Mouse (Mus musculus): ENCODE results near the gene Vps18. TPM values are rescaled to one million over a fixed set of nuclear protein-coding genes. Genes with fewer than 3 reads are reported as not detected.

Gene Vps18
- polyA plus RNA-seq, 1 experiment: 18.2 TPM

GRCm38 (mm10) chr2:119293311-119293710 is 4.8 kb downstream of the Vps18 start:
- TF ChIP-seq POLR2AphosphoS2 (IDR thresholded peaks at IDR 0.05; ENCODE audit: insufficient read length, low read depth) (no peak), MYOD1 (IDR thresholded peaks at IDR 0.05; ENCODE audit: control insufficient read depth in 1 of 3, insufficient read length in 2 of 3, low read depth in 2 of 3) (no peak), REST (IDR thresholded peaks at IDR 0.05; ENCODE audit: insufficient read depth, insufficient read length) (no peak), SRF (IDR thresholded peaks at IDR 0.05; ENCODE audit: control insufficient read depth, insufficient read length, low read depth) (no peak), MYOG (IDR thresholded peaks at IDR 0.05; ENCODE audit: control insufficient read depth in 1 of 3, insufficient read depth in 1 of 3, insufficient read length in 2 of 3, low read depth in 2 of 3) (no peak), TCF12 (IDR thresholded peaks at IDR 0.05; ENCODE audit: insufficient read depth, poor library complexity, severe bottlenecking) (no peak), CEBPB (IDR thresholded peaks at IDR 0.05; ENCODE audit: insufficient read depth, poor library complexity, severe bottlenecking) (no peak), POLR2A (IDR thresholded peaks at IDR 0.05; ENCODE audit: insufficient read length, low read depth) (no peak), TCF3 (IDR thresholded peaks at IDR 0.05; ENCODE audit: insufficient read length, low read depth) (no peak), MAX (IDR thresholded peaks at IDR 0.05; ENCODE audit: low read depth) (no peak), USF1 (IDR thresholded peaks at IDR 0.05; ENCODE audit: low read depth) (no peak), E2F4 (IDR thresholded peaks at IDR 0.05; ENCODE audit: insufficient read depth) (no peak)
- Histone ChIP-seq H3K79me2 (ENCODE audit: control insufficient read depth, insufficient read depth) (peaks cover 26% of the 10 kb centered on the region), H3K36me3 (ENCODE audit: control insufficient read depth, insufficient read depth) (peaks cover 7% of the 10 kb centered on the region), H3K4me3 (no peak overlapping the region), H3K4me2 (ENCODE audit: low read depth) (no peak overlapping the region), H3K27me3 (ENCODE audit: control insufficient read depth, insufficient read depth, insufficient read length) (no peaks in the 10 kb centered on the region), H3ac (ENCODE audit: control insufficient read depth, insufficient read length) (no peak overlapping the region)

- Histone ChIP-seq H3K36me3 (ENCODE audit: control insufficient read depth, insufficient read depth) (peaks cover 7% of the 10 kb centered on the region), H3K4me3 (no peak overlapping the region), H3K27me3 (ENCODE audit: control insufficient read depth, insufficient read depth, insufficient read length) (no peaks in the 10 kb centered on the region), H3K79me2 (ENCODE audit: control insufficient read depth, insufficient read depth) (peaks cover 23% of the 10 kb centered on the region), H3K4me2 (ENCODE audit: low read depth) (no peak overlapping the region), H3ac (ENCODE audit: control insufficient read depth, insufficient read length) (no peak overlapping the region)
- no peak for TF ChIP-seq USF1 (IDR thresholded peaks at IDR 0.05; ENCODE audit: low read depth)
- no peak for TF ChIP-seq SRF (IDR thresholded peaks at IDR 0.05; ENCODE audit: control insufficient read depth, insufficient read length, low read depth)
- TF ChIP-seq POLR2A (IDR thresholded peaks at IDR 0.05; ENCODE audit: insufficient read length, low read depth): no peak
- no peak for TF ChIP-seq MAX (IDR thresholded peaks at IDR 0.05; ENCODE audit: low read depth)
- no peak for TF ChIP-seq REST (IDR thresholded peaks at IDR 0.05; ENCODE audit: insufficient read depth, insufficient read length)
- no peak for TF ChIP-seq TCF12 (IDR thresholded peaks at IDR 0.05; ENCODE audit: insufficient read depth, poor library complexity, severe bottlenecking)
- TF ChIP-seq E2F4 (IDR thresholded peaks at IDR 0.05; ENCODE audit: insufficient read depth): no peak
- no peak for TF ChIP-seq POLR2AphosphoS2 (IDR thresholded peaks at IDR 0.05; ENCODE audit: insufficient read length, low read depth)
- no peak for TF ChIP-seq MYOG (IDR thresholded peaks at IDR 0.05; ENCODE audit: control insufficient read depth in 1 of 3, insufficient read depth in 1 of 3, insufficient read length in 2 of 3, low read depth in 2 of 3)
- no peak for TF ChIP-seq MYOD1 (IDR thresholded peaks at IDR 0.05; ENCODE audit: control insufficient read depth in 1 of 3, insufficient read length in 2 of 3, low read depth in 2 of 3)
- TF ChIP-seq TCF3 (IDR thresholded peaks at IDR 0.05; ENCODE audit: insufficient read length, low read depth): no peak
- no peak for TF ChIP-seq CEBPB (IDR thresholded peaks at IDR 0.05; ENCODE audit: insufficient read depth, poor library complexity, severe bottlenecking)
These were observed 5.3 kb downstream of the Vps18 start for GRCm38 (mm10) chr2:119293776-119294390.

- H3K4me3 ChIP-seq: no peak overlapping the region
- no peak for TF ChIP-seq POLR2A (IDR thresholded peaks at IDR 0.05; ENCODE audit: insufficient read length, low read depth)
- no peaks in the 10 kb centered on the region for H3K27me3 ChIP-seq (ENCODE audit: control insufficient read depth, insufficient read depth, insufficient read length)
- no peak overlapping the region for H3K4me2 ChIP-seq (ENCODE audit: low read depth)
- peaks cover 7% of the 10 kb centered on the region for H3K36me3 ChIP-seq (ENCODE audit: control insufficient read depth, insufficient read depth)
- no peak overlapping the region for H3ac ChIP-seq (ENCODE audit: control insufficient read depth, insufficient read length)
- H3K79me2 ChIP-seq (ENCODE audit: control insufficient read depth, insufficient read depth): peaks cover 18% of the 10 kb centered on the region
These were observed 5.9 kb downstream of the Vps18 start for GRCm38 (mm10) chr2:119294411-119294810.

- Histone ChIP-seq H3K4me3 (no peak overlapping the region), H3K36me3 (ENCODE audit: control insufficient read depth, insufficient read depth) (peaks cover 7% of the 10 kb centered on the region), H3K27me3 (ENCODE audit: control insufficient read depth, insufficient read depth, insufficient read length) (no peaks in the 10 kb centered on the region), H3K79me2 (ENCODE audit: control insufficient read depth, insufficient read depth) (peaks cover 7% of the 10 kb centered on the region), H3ac (ENCODE audit: control insufficient read depth, insufficient read length) (no peak overlapping the region), H3K4me2 (ENCODE audit: low read depth) (no peak overlapping the region)
- TF ChIP-seq POLR2A (IDR thresholded peaks at IDR 0.05; ENCODE audit: insufficient read length, low read depth) (no peak), TCF3 (IDR thresholded peaks at IDR 0.05; ENCODE audit: insufficient read length, low read depth) (no peak)
These were observed 8.2 kb downstream of the Vps18 start for GRCm38 (mm10) chr2:119296756-119297155.

GRCm38 (mm10) chr2:119297506-119297905 is 9.0 kb downstream of the Vps18 start:
- H3ac ChIP-seq (ENCODE audit: control insufficient read depth, insufficient read length): no peak overlapping the region
- no peak for TF ChIP-seq MYOG (IDR thresholded peaks at IDR 0.05; ENCODE audit: control insufficient read depth in 1 of 3, insufficient read depth in 1 of 3, insufficient read length in 2 of 3, low read depth in 2 of 3)
- TF ChIP-seq CEBPB (IDR thresholded peaks at IDR 0.05; ENCODE audit: insufficient read depth, poor library complexity, severe bottlenecking): no peak
- no peak for TF ChIP-seq REST (IDR thresholded peaks at IDR 0.05; ENCODE audit: insufficient read depth, insufficient read length)
- TF ChIP-seq POLR2AphosphoS2 (IDR thresholded peaks at IDR 0.05; ENCODE audit: insufficient read length, low read depth): no peak
- TF ChIP-seq TCF12 (IDR thresholded peaks at IDR 0.05; ENCODE audit: insufficient read depth, poor library complexity, severe bottlenecking): no peak
- no peak for TF ChIP-seq MAX (IDR thresholded peaks at IDR 0.05; ENCODE audit: low read depth)
- TF ChIP-seq USF1 (IDR thresholded peaks at IDR 0.05; ENCODE audit: low read depth): no peak
- no peak for TF ChIP-seq POLR2A (IDR thresholded peaks at IDR 0.05; ENCODE audit: insufficient read length, low read depth)
- H3K27me3 ChIP-seq (ENCODE audit: control insufficient read depth, insufficient read depth, insufficient read length): no peaks in the 10 kb centered on the region
- peaks cover 7% of the 10 kb centered on the region for H3K36me3 ChIP-seq (ENCODE audit: control insufficient read depth, insufficient read depth)
- H3K4me2 ChIP-seq (ENCODE audit: low read depth): no peak overlapping the region
- H3K4me3 ChIP-seq: no peak overlapping the region
- H3K79me2 ChIP-seq (ENCODE audit: control insufficient read depth, insufficient read depth): peaks cover 7% of the 10 kb centered on the region
